Mouse (Mus musculus): Measurements from ENCODE around the gene Chchd1. TPM values are rescaled to one million over a fixed set of nuclear protein-coding genes. Genes with fewer than 3 reads are reported as not detected.

Gene Chchd1
- total and polyA plus RNA-seq, 3 experiments: 157 to 402 (median 184) TPM

DNA sequence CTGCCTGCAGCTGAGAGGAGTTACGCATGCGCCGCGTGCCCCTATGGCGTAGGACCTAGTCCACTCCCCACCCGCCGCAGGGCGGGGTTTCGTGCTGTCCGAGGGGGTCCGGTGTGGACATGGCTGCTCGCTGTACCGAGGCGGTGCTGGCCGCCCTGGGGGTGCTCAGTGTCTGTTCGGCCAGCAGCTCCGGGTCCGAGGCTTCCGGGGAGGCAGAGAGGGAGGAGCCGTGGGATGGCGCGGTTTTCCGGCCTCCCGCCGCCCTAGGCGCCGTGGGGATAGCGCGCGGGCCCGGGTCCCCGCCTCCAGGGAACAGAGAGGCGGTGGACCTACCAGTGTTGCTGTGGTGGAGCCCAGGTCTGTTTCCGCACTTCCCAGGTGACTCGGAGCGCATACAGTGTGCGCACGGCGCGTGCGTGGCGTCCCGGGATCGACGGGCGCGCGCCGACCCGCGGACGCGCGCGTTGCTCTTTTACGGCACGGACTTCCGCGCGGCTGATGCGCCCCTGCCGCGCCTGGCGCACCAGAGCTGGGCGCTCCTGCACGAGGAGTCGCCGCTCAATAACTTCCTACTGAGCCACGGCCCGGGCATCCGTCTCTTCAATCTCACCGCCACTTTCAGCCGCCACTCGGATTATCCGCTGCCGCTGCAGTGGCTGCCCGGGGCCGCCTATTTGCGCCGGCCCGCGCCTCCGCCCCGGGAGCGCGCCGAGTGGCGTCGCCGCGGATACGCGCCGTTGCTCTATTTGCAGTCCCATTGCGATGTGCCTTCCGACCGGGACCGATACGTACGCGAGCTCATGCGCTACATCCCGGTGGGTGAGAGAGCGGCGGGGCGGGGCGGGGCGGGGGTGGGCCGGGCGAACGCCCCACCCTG is 7.7 kb upstream of the Chchd1 start, which contains the start of gene Fut11 (continued):
- 0 out of 2 replicates have a peak, but pooled peaks have one; percentile 27 for TF ChIP-seq TCF12 (IDR thresholded peaks at IDR 0.05; ENCODE audit: low read depth, low read length)
- peak; percentile 50; the same call in 1 of the 2 replicates for TF ChIP-seq MAX (IDR thresholded peaks at IDR 0.05; ENCODE audit: low read length)
- TF ChIP-seq POLR2A (IDR thresholded peaks at IDR 0.05; ENCODE audit: low read depth, low read length): peak; percentile 49; the same call in 1 of the 2 replicates
- no peak for TF ChIP-seq SMC3 (IDR thresholded peaks at IDR 0.05; ENCODE audit: low read depth, low read length)
- no peak for TF ChIP-seq GABPA (IDR thresholded peaks at IDR 0.05; ENCODE audit: insufficient replicate concordance, low read depth, low read length)
- no peak for TF ChIP-seq JUND (conservative IDR thresholded peaks at IDR 0.05; ENCODE audit: low read depth, low read length)
- no peak for TF ChIP-seq EP300 (IDR thresholded peaks at IDR 0.05; ENCODE audit: low read length)
- peak; percentile 84 for TF ChIP-seq NRF1 (IDR thresholded peaks at IDR 0.05; ENCODE audit: low read depth, low read length)
- peak; percentile 27; the same call in 1 of the 2 replicates for TF ChIP-seq POLR2AphosphoS2 (IDR thresholded peaks at IDR 0.05; ENCODE audit: low read depth, low read length)
- no peak for TF ChIP-seq RCOR1 (conservative IDR thresholded peaks at IDR 0.05; ENCODE audit: low read depth, low read length)
- TF ChIP-seq CHD1 (IDR thresholded peaks at IDR 0.05; ENCODE audit: low read depth, low read length): no peak; the same call in 1 of the 2 replicates
- no peak for TF ChIP-seq MAFK (IDR thresholded peaks at IDR 0.05; ENCODE audit: insufficient replicate concordance, low read length)
- TF ChIP-seq E2F4 (IDR thresholded peaks at IDR 0.05; ENCODE audit: insufficient replicate concordance, low read depth, low read length): no peak
- TF ChIP-seq RAD21 (IDR thresholded peaks at IDR 0.05; ENCODE audit: low read depth, low read length): no peak
- TF ChIP-seq USF2 (conservative IDR thresholded peaks at IDR 0.05; ENCODE audit: low read depth, low read length): no peak
- peak; percentile 88; the same call in 1 of the 2 replicates for TF ChIP-seq ZMIZ1 (IDR thresholded peaks at IDR 0.05; ENCODE audit: low read depth, low read length)

GRCm38 (mm10) chr14:20695761-20696520 is 6.9 kb upstream of the Chchd1 start:
- Histone ChIP-seq H3K9ac (ENCODE audit: insufficient read depth, low read depth) (peak overlapping the region; percentile 79), H3K4me1 (ENCODE audit: control insufficient read depth in 1 of 2, insufficient read depth in 2 of 2) (peaks cover 21 to 66% of the 10 kb centered on the region in 2 experiments), H3K4me2 (ENCODE audit: insufficient read depth, low read depth, poor library complexity, severe bottlenecking) (peak overlapping the region; percentile 90), H3K4me3 (replicated peaks in 1 of 3; ENCODE audit: low read depth in 2 of 3, low read length in 2 of 3, poor library complexity in 1 of 3) (peak overlapping the region; percentile 54 to 71 (median 65)), H3K27me3 (replicated peaks) (no peaks in the 10 kb centered on the region), H3K36me3 (replicated peaks in 1 of 2; ENCODE audit: control insufficient read depth in 1 of 2, insufficient read depth in 1 of 2, low read length in 1 of 2) (peaks cover 32 to 82% of the 10 kb centered on the region in 2 experiments), H3K9me3 (replicated peaks; ENCODE audit: low read length) (no peaks in the 10 kb centered on the region), H3K27ac (ENCODE audit: insufficient read depth, low read depth) (peak overlapping the region; percentile 87), H3K79me2 (replicated peaks; ENCODE audit: control insufficient read depth, extremely low read depth, insufficient read depth, poor library complexity, severe bottlenecking) (peaks cover 55% of the 10 kb centered on the region)
- TF ChIP-seq TBP (conservative IDR thresholded peaks at IDR 0.05; ENCODE audit: low read depth, low read length) (no peak), HCFC1 (IDR thresholded peaks at IDR 0.05; ENCODE audit: low read depth, low read length) (no peak), GABPA (IDR thresholded peaks at IDR 0.05; ENCODE audit: insufficient replicate concordance, low read depth, low read length) (no peak), MYC (IDR thresholded peaks at IDR 0.05; ENCODE audit: low read depth, low read length) (no peak), RCOR1 (conservative IDR thresholded peaks at IDR 0.05; ENCODE audit: low read depth, low read length) (no peak)
- dilution Hi-C loops (cut with MboI; ENCODE audit: extremely low pct_ligation_motif_present, extremely low pct_unique_long_range_greater_than_20kb, low sequenced_read_pairs) (no loop called here), in situ Hi-C loops (cut with MboI; ENCODE audit: low pct_ligation_motif_present, low pct_unique_long_range_greater_than_20kb, low sequenced_read_pairs) (no loop called here)
- DNase-seq (ENCODE audit: extremely low read depth): no peak
